ENCODE assay signal across 8 mouse cellular contexts in the genomic region with DNA sequence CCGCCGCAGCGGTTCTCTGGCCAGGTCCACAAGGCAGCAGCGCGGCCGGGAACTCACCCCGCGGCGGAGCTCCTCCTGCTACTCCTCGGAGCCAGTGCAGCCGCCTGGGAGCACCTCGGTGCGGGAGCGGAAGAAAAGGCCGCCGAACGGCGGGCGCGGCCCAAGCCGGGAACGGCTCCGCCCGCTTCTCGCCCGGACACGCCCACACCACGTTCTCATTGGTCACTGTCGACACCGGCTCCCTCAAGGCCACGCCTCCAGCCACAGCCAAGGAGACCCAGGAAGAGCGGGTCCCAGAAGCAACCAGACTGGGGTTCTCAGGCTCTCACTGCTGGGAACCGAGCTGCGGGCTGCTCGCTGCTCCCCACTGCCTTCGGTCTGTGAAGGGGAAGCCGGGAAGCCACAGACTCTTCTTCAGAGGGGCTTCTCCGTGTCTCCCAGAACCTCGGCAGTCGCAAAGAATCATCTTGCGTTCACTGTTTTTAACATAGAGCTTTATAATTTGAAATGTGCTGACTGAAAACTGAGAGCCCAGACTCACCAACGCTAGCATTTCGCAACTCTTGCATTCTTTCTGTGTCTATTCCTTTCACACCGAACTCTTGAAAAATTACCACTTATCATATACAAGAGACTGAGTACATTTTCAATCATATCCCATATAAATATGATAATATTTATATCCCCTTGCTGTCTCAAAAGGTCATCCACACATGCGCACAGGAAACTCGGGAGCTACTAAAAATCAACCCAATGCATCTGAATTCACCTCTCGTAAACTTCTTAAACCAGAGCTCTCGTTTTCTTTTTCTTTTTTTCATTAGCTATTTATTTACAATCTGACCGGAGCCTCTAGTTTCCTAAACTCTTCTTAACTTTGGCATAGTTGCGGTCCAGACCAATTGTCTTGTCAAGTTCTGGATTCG. TPM values are rescaled to one million over a fixed set of nuclear protein-coding genes. Genes with fewer than 3 reads are reported as not detected.
DNase-seq lines count a peak whose midpoint lies in the region; ATAC-seq and TF ChIP-seq lines count a peak whose summit lies in the region.

Gene Slc25a30, minus strand, starts transcription at position 170 of the 926 bp plus-strand sequence.

- no peaks in the 10 kb centered on the region for H3K36me3 ChIP-seq in hindbrain, postnatal 0 days (ENCODE audit: insufficient read depth, low read length)
- H3K36me3 ChIP-seq in megakaryocyte, embryonic 14.5 days (replicated peaks; ENCODE audit: low read length): peaks cover 2% of the 10 kb centered on the region

- peak within 1 kb of the TSS; percentile 95 for H3K27ac ChIP-seq in gastrocnemius, adult 2 months
- H3K27ac ChIP-seq in hindbrain, postnatal 0 days: peak within 1 kb of the TSS; percentile 92

- H3K4me1 ChIP-seq in hindbrain, postnatal 0 days (ENCODE audit: insufficient read depth, low read length): no peaks in the 10 kb centered on the region
- peaks cover 44% of the 10 kb centered on the region for H3K4me1 ChIP-seq in megakaryocyte, embryonic 14.5 days

- H3K27me3 ChIP-seq in hindbrain, postnatal 0 days (ENCODE audit: insufficient read depth, low read length): no peaks in the 10 kb centered on the region
- H3K27me3 ChIP-seq in megakaryocyte, embryonic 14.5 days (replicated peaks): no peaks in the 10 kb centered on the region

- peak; percentile 96 for ATAC-seq in common myeloid progenitor, adult 5-6 weeks (replicated peaks; ENCODE audit: low read depth, poor library complexity, severe bottlenecking)
- ATAC-seq in hindbrain, postnatal 0 days: peak; percentile 99

- peak within 1 kb of the TSS; percentile 75 for H3K9ac ChIP-seq in hindbrain, postnatal 0 days (replicated peaks; ENCODE audit: low read length)

- H3K9me3 ChIP-seq in hindbrain, postnatal 0 days (ENCODE audit: low read length): no peaks in the 10 kb centered on the region
- peaks cover 8% of the 10 kb centered on the region for H3K9me3 ChIP-seq in megakaryocyte, embryonic 14.5 days

- 8% methylated on average over 44 of the region's 51 CpGs for WGBS in hindbrain, postnatal 0 days

- peak within 1 kb of the TSS; percentile 93 for H3K4me3 ChIP-seq in gastrocnemius, adult 2 months
- H3K4me3 ChIP-seq in hindbrain, postnatal 0 days (ENCODE audit: low read length): peak within 1 kb of the TSS; percentile 76
- peak within 1 kb of the TSS; percentile 98 for H3K4me3 ChIP-seq in megakaryocyte, embryonic 14.5 days (replicated peaks)

- no peak for TF ChIP-seq CTCF in gastrocnemius, adult 2 months (IDR thresholded peaks at IDR 0.05)
- TF ChIP-seq CTCF in hindbrain, postnatal 0 days (IDR thresholded peaks at IDR 0.05; ENCODE audit: low read depth): no peak

- intact Hi-C loops in gastrocnemius, adult 2 months (cut with DNase I): loop anchor here (1.0 kb wide), 1 partner anchor 42 kb away; no protein-coding TSS in a partner anchor

- peak within 1 kb of the TSS; percentile 75 for H3K4me2 ChIP-seq in hindbrain, postnatal 0 days (ENCODE audit: low read depth, low read length)

- peak; percentile 95 for DNase-seq in ZHBTc4 (ENCODE audit: low read depth, low spot score)
- peak; percentile 98 for DNase-seq in gastrocnemius, adult 2 months
- DNase-seq in hindbrain, postnatal 0 days (ENCODE audit: low spot score): peak; percentile 97
- peak; percentile 90 to 95 for DNase-seq in left cerebral cortex, adult 8-10 months (ENCODE audit: low spot score in 2 of 2)
- DNase-seq in right cerebral cortex, postnatal 10 days (ENCODE audit: low spot score in 2 of 2): peak; percentile 98
- DNase-seq in urinary bladder, postnatal 25 days (ENCODE audit: low spot score): peak; percentile 94

RNA-seq across cellular contexts. Expression of gene Slc25a30, which starts in this region (rescaled TPM):
- total RNA-seq in common myeloid progenitor, adult 5-6 weeks (2017): 20.3 and 29.7 TPM in 2 replicates
- total RNA-seq in gastrocnemius, adult 2 months (2021): 10 to 100 TPM in 1 of 2 experiments, 1 to 10 TPM in 1; 6.6 to 10.5 TPM
- 17.4 and 27.2 TPM in 2 replicates for total RNA-seq in hindbrain, postnatal 0 days (2014; rRNA removed)
- 4.8 and 6.0 TPM in 2 replicates for polyA plus RNA-seq in hindbrain, postnatal 0 days (2015; fragmentation: Nextera tagmentation; extraction: Ambion mirVana)
- 10 to 100 TPM; 10.4 to 15.2 (median 13.0) TPM for total RNA-seq in left cerebral cortex, adult 8-10 months (2022)
- polyA plus RNA-seq in megakaryocyte, embryonic 14.5 days (2012; ENCODE audit: insufficient read depth, low replicate concordance): 13.6 TPM in 1 of 2 replicates, not detected in the other

Comparison
In these comparisons a context has a peak if more than half of its experiments do, and no peak if none do; other contexts are left out.
1. Peak in every context shown above with its lines: DNase-seq, ATAC-seq, H3K4me3 ChIP-seq and H3K27ac ChIP-seq.